Mouse (Mus musculus) bone marrow, adult 2 months (tissue): ENCODE measurements around the gene Kirrel3.

Experiments
- CTCF ChIP-seq: fragments of 200-500 bp; IDR thresholded peaks from 2 replicates; pipeline ENCODE4 v1.5.1; 2011; ENCODE audit warnings: low read length, control low read depth; ENCODE audit not compliant: control insufficient read depth, insufficient read depth
- POLR2A ChIP-seq: fragments of 200-500 bp; IDR thresholded peaks from 2 replicates; pipeline ENCODE4 v1.6.1; 2011; ENCODE audit warnings: low read depth, mild to moderate bottlenecking, control low read depth, low read length, borderline replicate concordance; ENCODE audit not compliant: control insufficient read depth

DNA sequence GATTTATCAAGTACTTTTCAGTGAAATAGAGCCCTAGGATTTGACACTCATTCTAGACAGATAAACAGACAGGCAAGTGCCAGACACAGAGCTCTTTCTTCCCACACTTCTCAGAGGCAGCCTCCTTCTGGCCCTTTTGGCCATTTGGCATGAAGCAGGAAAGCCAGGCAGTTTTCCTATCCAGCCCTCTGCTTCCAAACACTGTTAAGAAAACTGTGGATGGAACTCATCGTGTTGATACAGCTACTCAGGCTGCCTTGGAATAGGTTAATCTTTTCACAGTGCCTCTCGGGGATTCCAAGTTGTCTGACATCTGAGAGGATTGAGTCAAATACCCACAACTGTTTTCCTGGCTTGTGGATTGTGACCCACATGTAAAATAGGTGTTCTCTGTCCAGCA lies 401.5 kb downstream of the Kirrel3 start:
- no peak for TF ChIP-seq CTCF
- no peak for TF ChIP-seq POLR2A
